Mouse (Mus musculus) midbrain, embryonic 13.5 days (tissue): Measurements from ENCODE around the gene Daam1. TPM values are rescaled to one million over a fixed set of nuclear protein-coding genes. Genes with fewer than 3 reads are reported as not detected.

Experiments used
- ATAC-seq: fragments of 200-750 bp; cut with Nextera tagmentation; 2 replicates; pipeline ENCODE4 v1.8.0; 2017; ENCODE audit warnings: mild to moderate bottlenecking, moderate TSS enrichment, moderate library complexity
- H3K27ac ChIP-seq: fragments of 300-500 bp; sonication (generic); 2 replicates; pipeline ENCODE4 v1.5.1; 2015; ENCODE audit warnings: inconsistent platforms, mild to moderate bottlenecking, moderate library complexity
- H3K27me3 ChIP-seq: fragments of 300-500 bp; sonication (generic); 2 replicates; pipeline ENCODE4 v1.6.1; 2015; ENCODE audit warnings: mild to moderate bottlenecking, inconsistent platforms
- H3K36me3 ChIP-seq: fragments of 300-500 bp; sonication (generic); 2 replicates; pipeline ENCODE4 v1.6.1; 2015; ENCODE audit warnings: mild to moderate bottlenecking, inconsistent platforms
- H3K4me1 ChIP-seq: fragments of 300-500 bp; sonication (generic); replicated peaks from 2 replicates; pipeline ENCODE4 v1.6.1; 2015; ENCODE audit warnings: inconsistent platforms
- H3K4me2 ChIP-seq: fragments of 300-500 bp; sonication (generic); replicated peaks from 2 replicates; pipeline ENCODE4 v1.6.1; 2015; ENCODE audit warnings: moderate library complexity, mild to moderate bottlenecking, inconsistent platforms
- H3K4me3 ChIP-seq: fragments of 300-500 bp; sonication (generic); replicated peaks from 2 replicates; pipeline ENCODE4 v1.5.1; 2015; ENCODE audit warnings: mild to moderate bottlenecking, inconsistent platforms
- H3K9ac ChIP-seq: fragments of 300-500 bp; sonication (generic); replicated peaks from 2 replicates; pipeline ENCODE4 v1.6.1; 2015; ENCODE audit warnings: mild to moderate bottlenecking, inconsistent platforms
- H3K9me3 ChIP-seq: fragments of 300-500 bp; sonication (generic); 2 replicates; pipeline ENCODE4 v1.6.1; 2016; ENCODE audit warnings: mild to moderate bottlenecking, inconsistent platforms
- WGBS: fragments of 180-500 bp; shearing (Covaris S2); methylation state at CpG from one replicate; pipeline ENCODE4 v1.1.7; 2015; 5-methylcytosine and 5-hydroxymethylcytosine counted together
- polyA plus RNA-seq: library from polyadenylated mRNA; unstranded; fragments of >200 nt; fragmentation: Nextera tagmentation; extraction: Ambion mirVana; gene quantifications from 2 replicates; pipeline ENCODE4 v1.2.1, GENCODE M21; 2015

Daam1 gene
- polyA plus RNA-seq, 1 experiment from 2014 or later: 24.4 TPM

GRCm38 (mm10) chr12:71999671-72000070 lies 168.8 kb downstream of the Daam1 start:
- peaks cover 3% of the 10 kb centered on the region; the same call in 1 of the 2 replicates for H3K36me3 ChIP-seq
- H3K4me3 ChIP-seq: no peak overlapping the region
- H3K4me1 ChIP-seq: 0 out of 2 replicates have a peak, but pooled peaks cover 4% of the 10 kb centered on the region
- WGBS: 83% methylated on average over 2 of the region's 2 CpGs
- H3K9ac ChIP-seq: no peak overlapping the region
- no peak for ATAC-seq
- H3K9me3 ChIP-seq: no peaks in the 10 kb centered on the region
- no peak overlapping the region for H3K27ac ChIP-seq
- no peak overlapping the region for H3K4me2 ChIP-seq
- H3K27me3 ChIP-seq: no peaks in the 10 kb centered on the region

- WGBS: 90% methylated on average over 1 of the region's 1 CpGs
- Histone ChIP-seq H3K36me3 (no peaks in the 10 kb centered on the region), H3K4me2 (no peak overlapping the region), H3K9me3 (no peaks in the 10 kb centered on the region), H3K4me1 (no peaks in the 10 kb centered on the region), H3K4me3 (no peak overlapping the region), H3K9ac (no peak overlapping the region), H3K27ac (no peak overlapping the region), H3K27me3 (no peaks in the 10 kb centered on the region)
- no peak for ATAC-seq
Measured at GRCm38 (mm10) chr12:72001811-72002210, 170.9 kb downstream of the Daam1 start.

GRCm38 (mm10) chr12:72005307-72005706 lies 174.4 kb downstream of the Daam1 start:
- H3K4me2 ChIP-seq: no peak overlapping the region
- no peaks in the 10 kb centered on the region for H3K27me3 ChIP-seq
- no peaks in the 10 kb centered on the region for H3K9me3 ChIP-seq
- H3K9ac ChIP-seq: no peak overlapping the region
- H3K36me3 ChIP-seq: no peaks in the 10 kb centered on the region
- 93% methylated on average over 3 of the region's 3 CpGs for WGBS
- ATAC-seq: no peak
- H3K4me1 ChIP-seq: no peaks in the 10 kb centered on the region
- H3K27ac ChIP-seq: no peak overlapping the region
- no peak overlapping the region for H3K4me3 ChIP-seq

- H3K27me3 ChIP-seq: no peaks in the 10 kb centered on the region
Measured at GRCm38 (mm10) chr12:72007656-72008055, 176.8 kb downstream of the Daam1 start.

GRCm38 (mm10) chr12:72009051-72009902 lies 178.4 kb downstream of the Daam1 start:
- 93% methylated on average over 13 of the region's 13 CpGs for WGBS

More at GRCm38 (mm10) chr12:72007656-72008055, 176.8 kb downstream of the Daam1 start:
- Histone ChIP-seq H3K9me3 (no peaks in the 10 kb centered on the region), H3K9ac (no peak overlapping the region), H3K27ac (no peak overlapping the region), H3K4me3 (no peak overlapping the region), H3K36me3 (no peaks in the 10 kb centered on the region), H3K4me2 (no peak overlapping the region), H3K4me1 (no peaks in the 10 kb centered on the region)
- no peak for ATAC-seq
- 80% methylated on average over 3 of the region's 3 CpGs for WGBS

GRCm38 (mm10) chr12:72011404-72011803 lies 180.5 kb downstream of the Daam1 start:
- no peak overlapping the region for H3K9ac ChIP-seq
- WGBS: 88% methylated on average over 3 of the region's 3 CpGs
- no peak overlapping the region for H3K27ac ChIP-seq
- no peak overlapping the region for H3K4me2 ChIP-seq
- ATAC-seq: no peak
- H3K27me3 ChIP-seq: no peaks in the 10 kb centered on the region
- no peaks in the 10 kb centered on the region for H3K9me3 ChIP-seq
- H3K4me3 ChIP-seq: no peak overlapping the region
- H3K4me1 ChIP-seq: no peaks in the 10 kb centered on the region
- H3K36me3 ChIP-seq: no peaks in the 10 kb centered on the region

More at GRCm38 (mm10) chr12:72009051-72009902, 178.4 kb downstream of the Daam1 start:
- Histone ChIP-seq H3K27me3 (no peaks in the 10 kb centered on the region), H3K9me3 (no peaks in the 10 kb centered on the region), H3K27ac (no peak overlapping the region), H3K4me2 (no peak overlapping the region), H3K36me3 (no peaks in the 10 kb centered on the region), H3K4me1 (no peaks in the 10 kb centered on the region), H3K9ac (no peak overlapping the region), H3K4me3 (no peak overlapping the region)
- ATAC-seq: no peak

- WGBS: 90% methylated on average over 6 of the region's 6 CpGs
- H3K36me3 ChIP-seq: no peaks in the 10 kb centered on the region
- no peaks in the 10 kb centered on the region for H3K27me3 ChIP-seq
- H3K4me3 ChIP-seq: no peak overlapping the region
- no peak overlapping the region for H3K9ac ChIP-seq
- no peak overlapping the region for H3K4me2 ChIP-seq
- ATAC-seq: no peak
- no peaks in the 10 kb centered on the region for H3K4me1 ChIP-seq
- H3K27ac ChIP-seq: no peak overlapping the region
- no peaks in the 10 kb centered on the region for H3K9me3 ChIP-seq
Measured at GRCm38 (mm10) chr12:72012126-72012525, 181.2 kb downstream of the Daam1 start.

GRCm38 (mm10) chr12:72013711-72014354 lies 183.0 kb downstream of the Daam1 start:
- no peak for ATAC-seq
- Histone ChIP-seq H3K9ac (no peak overlapping the region), H3K4me3 (no peak overlapping the region), H3K4me2 (no peak overlapping the region), H3K27ac (no peak overlapping the region), H3K9me3 (no peaks in the 10 kb centered on the region), H3K4me1 (no peaks in the 10 kb centered on the region), H3K36me3 (no peaks in the 10 kb centered on the region), H3K27me3 (no peaks in the 10 kb centered on the region)
- WGBS: 89% methylated on average over 13 of the region's 13 CpGs

- Histone ChIP-seq H3K4me1 (no peaks in the 10 kb centered on the region), H3K4me2 (no peak overlapping the region), H3K27me3 (no peaks in the 10 kb centered on the region), H3K9ac (no peak overlapping the region), H3K27ac (no peak overlapping the region), H3K4me3 (no peak overlapping the region), H3K36me3 (no peaks in the 10 kb centered on the region), H3K9me3 (no peaks in the 10 kb centered on the region)
- ATAC-seq: no peak
- WGBS: 66% methylated on average over 10 of the region's 10 CpGs
Measured at GRCm38 (mm10) chr12:72014355-72014776, 183.5 kb downstream of the Daam1 start.

GRCm38 (mm10) chr12:72015296-72015695 lies 184.4 kb downstream of the Daam1 start:
- Histone ChIP-seq H3K27ac (no peak overlapping the region), H3K9me3 (no peaks in the 10 kb centered on the region), H3K4me3 (no peak overlapping the region), H3K4me2 (no peak overlapping the region), H3K4me1 (no peaks in the 10 kb centered on the region), H3K27me3 (no peaks in the 10 kb centered on the region), H3K36me3 (no peaks in the 10 kb centered on the region), H3K9ac (no peak overlapping the region)
- no peak for ATAC-seq
- WGBS: 74% methylated on average over 5 of the region's 5 CpGs

- WGBS: 84% methylated on average over 4 of the region's 4 CpGs
- no peaks in the 10 kb centered on the region for H3K4me1 ChIP-seq
- H3K27ac ChIP-seq: no peak overlapping the region
- H3K9ac ChIP-seq: no peak overlapping the region
- no peak overlapping the region for H3K4me2 ChIP-seq
- no peaks in the 10 kb centered on the region for H3K27me3 ChIP-seq
- no peaks in the 10 kb centered on the region for H3K9me3 ChIP-seq
- no peak for ATAC-seq
- H3K36me3 ChIP-seq: no peaks in the 10 kb centered on the region
- H3K4me3 ChIP-seq: no peak overlapping the region
Measured at GRCm38 (mm10) chr12:72020285-72020684, 189.4 kb downstream of the Daam1 start.

- 79% methylated on average over 5 of the region's 5 CpGs for WGBS
- H3K27ac ChIP-seq: no peak overlapping the region
Measured at GRCm38 (mm10) chr12:72021543-72021942, 190.7 kb downstream of the Daam1 start.

More at GRCm38 (mm10) chr12:72021543-72021942, 190.7 kb downstream of the Daam1 start:
- Histone ChIP-seq H3K36me3 (no peaks in the 10 kb centered on the region), H3K4me3 (no peak overlapping the region), H3K9ac (no peak overlapping the region), H3K9me3 (no peaks in the 10 kb centered on the region), H3K4me2 (no peak overlapping the region), H3K4me1 (no peaks in the 10 kb centered on the region), H3K27me3 (no peaks in the 10 kb centered on the region)
- no peak for ATAC-seq
